Comparison of ENCODE assay signal across 8 mouse cellular contexts in genomic region chr1:191907431-191907810, GRCm38 (mm10). TPM values are rescaled to one million over a fixed set of nuclear protein-coding genes. Genes with fewer than 3 reads are reported as not detected.
A peak's percentile ranks its signal among the peaks of the same experiment; 100 is the strongest.
DNase-seq lines count a peak whose midpoint lies in the region; ATAC-seq and TF ChIP-seq lines count a peak whose summit lies in the region.

No protein-coding gene starts in this region.

- H3K4me2 ChIP-seq in lung, embryonic 14.5 days, result peak overlapping the region; percentile 90

- peak; percentile 76 for TF ChIP-seq CTCF in lung, embryonic 14.5 days (IDR thresholded peaks at IDR 0.05; ENCODE audit: low read depth)

- peaks cover 22% of the 10 kb centered on the region; the same call in 1 of the 2 replicates for H3K4me1 ChIP-seq in lung, embryonic 14.5 days (ENCODE audit: insufficient read depth)

- under 1% methylated on average over 43 of the region's 43 CpGs for WGBS in lung, embryonic 14.5 days

- peak; percentile 57 for DNase-seq in MEL-GATA-1-ER (ENCODE audit: extremely low read depth, low read depth)
- peak; percentile 85 for DNase-seq in cerebellum, adult 8-10 months
- DNase-seq in forelimb bud, embryonic 11.5 days (ENCODE audit: low read depth, low spot score), result peak; percentile 79
- DNase-seq in heart, postnatal 4 days, result peak; percentile 86
- DNase-seq in layer of hippocampus, adult 8-10 months (ENCODE audit: low spot score in 2 of 2), result peak; percentile 52 to 77
- peak; percentile 78 for DNase-seq in lung, embryonic 14.5 days
- DNase-seq in thymus, adult 18-20 months, result peak; percentile 61 to 66

- peak overlapping the region; percentile 84; the same call in 1 of the 2 replicates for H3K27ac ChIP-seq in lung, embryonic 14.5 days (ENCODE audit: low read depth)

- no peaks in the 10 kb centered on the region for H3K27me3 ChIP-seq in lung, embryonic 14.5 days (ENCODE audit: insufficient read depth, low read length)

- ATAC-seq in lung, embryonic 14.5 days (ENCODE audit: insufficient read depth), result peak; percentile 32
- ATAC-seq in neutrophil, adult 5-6 weeks (ENCODE audit: extremely low read depth, insufficient number of reproducible peaks, low FRiP score, poor library complexity, severe bottlenecking), result peak; percentile 58

- peak overlapping the region; percentile 89 for H3K4me3 ChIP-seq in lung, embryonic 14.5 days (ENCODE audit: low read depth, low read length)

- peak overlapping the region; percentile 77 for H3K9ac ChIP-seq in lung, embryonic 14.5 days

- no peaks in the 10 kb centered on the region for H3K9me3 ChIP-seq in lung, embryonic 14.5 days (ENCODE audit: low read depth, low read length)

- H3K36me3 ChIP-seq in lung, embryonic 14.5 days (ENCODE audit: insufficient read depth), result peaks cover 19% of the 10 kb centered on the region

RNA-seq across cellular contexts. Expression of gene Slc30a1, which starts 0.9 kb away (rescaled TPM):
- total RNA-seq in heart, postnatal 4 days (2021), result 10 to 100 TPM; 25.1 to 29.4 TPM
- total RNA-seq in layer of hippocampus, adult 8-10 months (2022), result 10 to 100 TPM; 24.2 to 37.1 (median 30.2) TPM
- polyA plus RNA-seq in lung, embryonic 14.5 days (2014; fragmentation: Nextera tagmentation; extraction: Ambion mirVana), result 2.9 and 3.9 TPM in 2 replicates
- 9.3 and 9.7 TPM in 2 replicates for total RNA-seq in neutrophil, adult 5-6 weeks (2017)

Comparison
In these comparisons a context has a peak if more than half of its experiments do, and no peak if none do; other contexts are left out.
1. Peak in every context shown above with its lines: DNase-seq, ATAC-seq, H3K4me3 ChIP-seq and H3K27ac ChIP-seq.